Mouse (Mus musculus): ENCODE measurements at regions not wholly inside any gene's neighbourhood (a gene's known extent, or its start where the extent isn't known, plus 50 kb on each side); places are given as distances from the start of the nearest gene placed in this dataset. TPM values are rescaled to one million over a fixed set of nuclear protein-coding genes. Genes with fewer than 3 reads are reported as not detected.

DNA sequence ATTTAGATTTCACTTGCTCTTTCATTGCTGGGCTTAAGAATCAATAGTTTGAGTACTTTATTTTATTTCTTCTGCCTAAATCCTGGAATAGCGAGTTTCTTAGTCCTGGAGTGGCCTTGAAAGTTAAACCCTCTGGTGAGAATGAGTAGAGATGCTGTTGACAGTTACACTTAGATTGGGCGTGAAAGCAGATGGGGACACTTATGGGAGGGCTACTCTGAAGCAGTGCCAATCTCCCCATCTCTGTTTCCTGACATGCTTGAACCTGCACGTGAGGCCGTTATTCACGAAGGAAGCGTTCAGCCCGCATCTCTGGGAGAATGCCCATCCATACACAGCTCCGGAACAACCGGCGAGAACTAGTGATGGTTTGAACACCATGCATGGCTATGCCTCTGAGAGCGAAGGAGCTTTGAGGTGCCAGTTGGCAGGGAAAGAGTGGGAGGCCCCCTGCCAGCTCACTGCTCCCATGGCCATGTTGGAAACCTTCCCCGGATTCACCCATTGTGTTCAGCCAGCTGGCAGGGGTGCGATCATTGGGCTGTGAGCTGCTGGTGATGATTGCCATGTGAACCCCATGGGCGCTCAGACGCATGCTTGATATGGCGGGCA is 792.2 kb upstream of the Got2 start:
- WGBS, result 95% methylated on average over 16 of the region's 16 CpGs
- Histone ChIP-seq H3K27ac (ENCODE audit: low read depth, low read length) (no peak overlapping the region), H3K9ac (ENCODE audit: low read depth, low read length) (no peak overlapping the region), H3K36me3 (ENCODE audit: control insufficient read depth, insufficient read depth) (no peaks in the 10 kb centered on the region), H3K27me3 (replicated peaks; ENCODE audit: control insufficient read depth, insufficient read depth, low read length) (no peaks in the 10 kb centered on the region), H3K4me2 (replicated peaks; ENCODE audit: low read depth) (no peak overlapping the region), H3K4me1 (replicated peaks; ENCODE audit: control insufficient read depth, insufficient read depth, low read length) (no peaks in the 10 kb centered on the region), H3K9me3 (ENCODE audit: control insufficient read depth) (no peaks in the 10 kb centered on the region), H3K4me3 (ENCODE audit: low read depth, low read length) (no peak overlapping the region)
- TF ChIP-seq CTCF (IDR thresholded peaks at IDR 0.05; ENCODE audit: low read depth), result no peak
- ATAC-seq, result no peak

DNA sequence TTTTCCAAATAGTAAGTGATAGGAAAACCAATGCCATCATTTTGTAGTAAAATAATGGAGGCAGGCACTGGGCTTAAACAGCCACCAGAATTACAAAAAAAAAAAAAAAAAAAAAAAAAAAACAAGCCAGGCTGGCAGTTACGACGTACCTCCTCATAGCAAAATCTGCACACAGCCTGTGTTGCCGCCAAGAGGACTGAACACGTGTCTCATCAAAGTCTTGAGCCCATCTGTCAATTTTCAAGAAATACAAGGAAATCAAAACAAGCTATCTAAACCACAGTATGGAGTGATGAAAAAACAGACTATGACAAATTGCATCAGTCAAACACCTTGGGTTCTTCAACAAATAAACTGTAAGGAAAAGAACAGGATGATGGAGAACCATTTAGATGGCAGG is 791.2 kb upstream of the Got2 start:
- Histone ChIP-seq H3K36me3 (ENCODE audit: control insufficient read depth, insufficient read depth) (no peaks in the 10 kb centered on the region), H3K9me3 (ENCODE audit: control insufficient read depth) (no peaks in the 10 kb centered on the region), H3K4me3 (ENCODE audit: low read depth, low read length) (no peak overlapping the region), H3K27ac (ENCODE audit: low read depth, low read length) (no peak overlapping the region), H3K27me3 (replicated peaks; ENCODE audit: control insufficient read depth, insufficient read depth, low read length) (no peaks in the 10 kb centered on the region), H3K9ac (ENCODE audit: low read depth, low read length) (no peak overlapping the region), H3K4me2 (replicated peaks; ENCODE audit: low read depth) (no peak overlapping the region), H3K4me1 (replicated peaks; ENCODE audit: control insufficient read depth, insufficient read depth, low read length) (no peaks in the 10 kb centered on the region)
- no peak for TF ChIP-seq CTCF (IDR thresholded peaks at IDR 0.05; ENCODE audit: low read depth)
- ATAC-seq, result no peak
- 83% methylated on average over 4 of the region's 4 CpGs for WGBS

DNA sequence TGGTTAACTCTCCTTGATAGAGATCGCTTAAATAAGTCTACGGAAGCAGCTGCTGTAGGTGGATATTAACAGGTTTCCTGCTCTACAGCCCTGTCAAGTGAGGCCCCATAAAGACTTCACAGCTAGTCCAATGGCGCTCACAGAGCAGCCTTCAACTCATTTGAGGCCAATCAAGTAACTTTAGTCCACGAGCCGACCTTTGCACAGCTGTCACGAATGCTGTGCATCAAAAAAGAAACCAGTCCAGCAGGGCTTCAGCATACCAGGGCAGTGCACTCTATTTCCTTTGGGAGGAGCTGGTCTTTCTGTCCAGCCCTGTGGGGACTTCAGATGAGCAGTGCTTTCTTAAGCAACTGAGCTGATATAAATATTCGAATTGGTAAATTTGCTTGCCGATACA is 786.4 kb upstream of the Got2 start:
- H3K4me2 ChIP-seq (replicated peaks; ENCODE audit: low read depth), result peak overlapping the region; percentile 30; the same call in 1 of the 2 replicates
- TF ChIP-seq CTCF (IDR thresholded peaks at IDR 0.05; ENCODE audit: low read depth), result peak; percentile 55
- no peak overlapping the region for H3K9ac ChIP-seq (ENCODE audit: low read depth, low read length)
- no peaks in the 10 kb centered on the region for H3K4me1 ChIP-seq (replicated peaks; ENCODE audit: control insufficient read depth, insufficient read depth, low read length)
- H3K27ac ChIP-seq (ENCODE audit: low read depth, low read length), result no peak overlapping the region
- H3K27me3 ChIP-seq (replicated peaks; ENCODE audit: control insufficient read depth, insufficient read depth, low read length), result no peaks in the 10 kb centered on the region
- no peak overlapping the region for H3K4me3 ChIP-seq (ENCODE audit: low read depth, low read length)
- H3K36me3 ChIP-seq (ENCODE audit: control insufficient read depth, insufficient read depth), result no peaks in the 10 kb centered on the region
- no peaks in the 10 kb centered on the region for H3K9me3 ChIP-seq (ENCODE audit: control insufficient read depth)
- ATAC-seq, result peak; percentile 99
- WGBS, result 38% methylated on average over 8 of the region's 8 CpGs

DNA sequence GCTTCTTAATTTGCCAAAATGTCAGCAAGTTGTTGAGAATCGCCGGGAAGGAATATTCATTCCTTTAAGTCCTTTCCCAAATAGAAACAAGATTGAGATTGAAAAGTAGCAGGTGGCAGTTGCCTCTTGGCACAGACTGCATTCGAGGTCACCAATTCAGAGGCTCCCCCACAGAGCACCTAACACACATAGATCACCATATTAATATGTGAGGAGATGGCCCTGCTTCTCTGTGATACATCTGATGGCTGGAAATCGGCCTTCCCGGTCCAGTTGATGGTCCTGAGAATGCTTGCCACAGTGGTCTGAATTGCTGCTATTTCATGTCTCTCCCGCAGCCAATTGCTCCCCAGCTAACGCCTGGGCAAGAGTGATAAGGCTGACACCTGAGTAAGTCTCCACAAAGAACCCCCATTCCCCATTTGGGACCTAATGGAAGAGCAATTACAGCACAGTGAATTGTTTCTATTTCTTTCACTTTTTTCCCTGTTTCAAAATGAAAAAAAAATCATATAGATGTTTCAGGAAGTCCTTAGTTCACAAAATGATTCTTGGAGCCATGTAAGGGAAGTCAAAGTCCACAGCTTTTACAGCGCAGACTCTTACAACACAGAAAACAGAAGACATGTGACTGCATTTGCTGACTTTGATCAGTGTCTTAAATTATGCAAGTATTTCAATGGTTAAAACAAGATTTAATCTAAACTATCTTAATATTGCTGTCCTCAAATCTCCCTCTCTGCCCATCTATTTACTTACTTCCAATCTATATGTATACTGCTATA is 768.3 kb upstream of the Got2 start:
- Histone ChIP-seq H3K4me1 (replicated peaks; ENCODE audit: control insufficient read depth, insufficient read depth, low read length) (no peaks in the 10 kb centered on the region), H3K4me2 (replicated peaks; ENCODE audit: low read depth) (no peak overlapping the region), H3K4me3 (ENCODE audit: low read depth, low read length) (no peak overlapping the region), H3K27me3 (replicated peaks; ENCODE audit: control insufficient read depth, insufficient read depth, low read length) (no peaks in the 10 kb centered on the region), H3K36me3 (ENCODE audit: control insufficient read depth, insufficient read depth) (no peaks in the 10 kb centered on the region), H3K9ac (ENCODE audit: low read depth, low read length) (no peak overlapping the region), H3K27ac (ENCODE audit: low read depth, low read length) (peak overlapping the region; percentile 76), H3K9me3 (ENCODE audit: control insufficient read depth) (no peaks in the 10 kb centered on the region)
- peak; percentile 95 for ATAC-seq
- TF ChIP-seq CTCF (IDR thresholded peaks at IDR 0.05; ENCODE audit: low read depth), result no peak
- WGBS, result 52% methylated on average over 8 of the region's 8 CpGs

DNA sequence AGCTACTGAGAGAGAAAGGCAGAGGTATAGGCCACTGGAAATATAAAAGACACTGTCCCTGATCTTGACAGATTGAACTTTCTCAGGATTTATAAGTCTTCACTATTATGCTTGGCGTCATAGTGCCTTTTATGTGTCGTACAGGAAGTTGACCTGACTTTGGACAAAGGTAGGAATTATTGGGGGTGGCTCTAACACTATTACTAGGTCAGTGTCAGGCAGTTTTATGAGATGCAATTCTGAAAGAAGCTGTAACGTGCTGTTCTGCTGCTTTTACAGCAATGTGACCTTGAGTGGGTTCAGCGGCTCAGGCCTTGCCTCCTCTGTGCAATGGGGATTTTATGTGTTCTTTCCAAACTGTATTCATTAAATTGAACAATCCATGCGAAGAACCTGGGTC is 759.4 kb upstream of the Got2 start:
- ATAC-seq, result no peak
- Histone ChIP-seq H3K9ac (ENCODE audit: low read depth, low read length) (no peak overlapping the region), H3K9me3 (ENCODE audit: control insufficient read depth) (no peaks in the 10 kb centered on the region), H3K27me3 (replicated peaks; ENCODE audit: control insufficient read depth, insufficient read depth, low read length) (no peaks in the 10 kb centered on the region), H3K36me3 (ENCODE audit: control insufficient read depth, insufficient read depth) (no peaks in the 10 kb centered on the region), H3K4me1 (replicated peaks; ENCODE audit: control insufficient read depth, insufficient read depth, low read length) (no peaks in the 10 kb centered on the region), H3K4me3 (ENCODE audit: low read depth, low read length) (no peak overlapping the region), H3K27ac (ENCODE audit: low read depth, low read length) (no peak overlapping the region), H3K4me2 (replicated peaks; ENCODE audit: low read depth) (no peak overlapping the region)
- no peak for TF ChIP-seq CTCF (IDR thresholded peaks at IDR 0.05; ENCODE audit: low read depth)
- 51% methylated on average over 5 of the region's 5 CpGs for WGBS

Small RNA genes lying in the stretch of these regions (microRNA-seq; reads per million reads assigned to microRNA genes)
- gene Gm24132, result not detected

All from intestine, postnatal 0 days (tissue).